Mouse (Mus musculus) testis, postnatal 14 days (tissue): ENCODE measurements around the gene Hist2h2ab.
"Not testable (repeated sequence)": the region's sequence is repeated elsewhere in the genome, so short reads cannot be mapped to it uniquely, and the experiment has no call there.

Experiments used
- DNase-seq: peaks from one replicate; pipeline ENCODE4 v3.0.0; 2021; ENCODE audit warnings: low spot score

Gene Hist2h2ab

GRCm38 (mm10) chr3:96262216-96262875 lies 42.7 kb downstream of the Hist2h2ab start:
- DNase-seq: peak; percentile 75

- DNase-seq: peak; percentile 85
Observed at GRCm38 (mm10) chr3:96262979-96263550, 43.4 kb downstream of the Hist2h2ab start, which contains the start of gene Hist2h4. Gene Hist2h4, minus strand, starts transcription at chr3:96263311.

GRCm38 (mm10) chr3:96263558-96264403 lies 44.1 kb downstream of the Hist2h2ab start:
- DNase-seq: no peak

GRCm38 (mm10) chr3:96264404-96264949 lies 44.8 kb downstream of the Hist2h2ab start:
- no peak for DNase-seq

- DNase-seq: no peak
Observed at GRCm38 (mm10) chr3:96266132-96266710, 46.6 kb downstream of the Hist2h2ab start.

- no peak for DNase-seq
Observed at GRCm38 (mm10) chr3:96267541-96267940, 47.9 kb downstream of the Hist2h2ab start.

- DNase-seq: peak; percentile 71
Observed at GRCm38 (mm10) chr3:96268051-96268775, 48.5 kb downstream of the Hist2h2ab start, which contains the start of gene Hist2h3b. Gene Hist2h3b, plus strand, starts transcription at chr3:96268654.

- DNase-seq: not testable (repeated sequence)
Observed at GRCm38 (mm10) chr3:96268776-96269378, 49.2 kb downstream of the Hist2h2ab start.
